Mouse (Mus musculus): ENCODE results near the gene Pakap.

DNA sequence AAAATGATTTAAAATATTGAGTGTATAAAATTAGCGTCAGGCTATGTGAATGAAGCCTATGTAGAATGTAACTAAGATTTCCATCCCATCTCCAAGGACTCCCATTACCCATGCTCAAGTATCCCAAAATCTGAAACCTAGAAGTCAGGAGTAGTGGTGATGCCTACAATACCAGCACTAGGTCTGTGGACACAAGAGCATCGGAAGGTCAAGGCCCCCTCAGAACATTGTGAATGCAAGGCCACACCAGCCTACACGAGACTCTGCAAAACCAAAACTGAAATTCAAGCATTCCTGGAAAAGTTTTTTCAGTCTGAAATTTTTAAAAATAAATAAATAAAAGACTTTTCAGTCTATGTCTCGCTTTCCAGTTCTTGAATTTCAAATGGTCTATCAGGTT lies 104.6 kb downstream of the Pakap start:
- no peak for TF ChIP-seq CTCF (IDR thresholded peaks at IDR 0.05; ENCODE audit: borderline replicate concordance, insufficient read depth, low read depth, low read length)
- TF ChIP-seq POLR2A (IDR thresholded peaks at IDR 0.05; ENCODE audit: borderline replicate concordance, insufficient read depth, low read length) = no peak

All from cerebellum, adult 2 months (tissue).